Mouse (Mus musculus): ENCODE measurements at regions not wholly inside any gene's neighbourhood (a gene's known extent, or its start where the extent isn't known, plus 50 kb on each side); places are given as distances from the start of the nearest gene placed in this dataset.

DNA sequence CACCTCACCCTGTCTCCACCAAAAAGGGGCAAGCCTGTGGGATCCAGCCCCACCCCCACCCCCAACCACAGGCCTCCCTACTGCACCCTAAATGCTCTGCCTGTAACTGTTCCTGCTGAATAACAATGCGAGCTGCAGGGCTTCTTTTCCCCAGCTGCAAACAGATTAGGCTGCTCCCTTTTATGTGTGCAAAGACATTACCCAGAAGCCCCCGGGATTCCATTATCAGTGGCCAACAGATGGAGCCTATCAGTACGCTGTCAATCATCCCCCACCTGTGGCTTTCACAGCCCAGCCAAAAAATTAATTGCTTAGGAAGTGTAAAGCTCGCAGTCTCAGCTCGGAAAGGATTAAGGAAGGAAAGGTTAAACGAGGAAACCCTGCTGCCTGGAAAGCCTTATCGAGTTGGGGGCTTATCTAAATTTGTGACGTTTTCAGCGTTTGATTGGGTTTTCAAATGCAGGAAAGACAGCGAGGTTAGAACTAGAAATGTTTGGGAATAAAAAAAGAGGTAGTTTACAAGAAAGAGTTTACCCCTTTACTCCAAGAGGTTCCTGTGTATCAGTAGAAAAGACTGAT is 263.2 kb upstream of the Myo3a start:
- TF ChIP-seq POLR2AphosphoS2 (IDR thresholded peaks at IDR 0.05; ENCODE audit: insufficient read length, low read depth) (no peak), USF1 (IDR thresholded peaks at IDR 0.05; ENCODE audit: low read depth) (no peak), CEBPB (IDR thresholded peaks at IDR 0.05; ENCODE audit: insufficient read depth, poor library complexity, severe bottlenecking) (no peak), E2F4 (IDR thresholded peaks at IDR 0.05; ENCODE audit: insufficient read depth) (no peak)
- H3K4me3 ChIP-seq, result no peak overlapping the region
- no peak overlapping the region for H3K4me2 ChIP-seq (ENCODE audit: low read depth)
- no peaks in the 10 kb centered on the region for H3K79me2 ChIP-seq (ENCODE audit: control insufficient read depth, insufficient read depth)
- H3K36me3 ChIP-seq (ENCODE audit: control insufficient read depth, insufficient read depth), result no peaks in the 10 kb centered on the region
- no peaks in the 10 kb centered on the region for H3K27me3 ChIP-seq (ENCODE audit: control insufficient read depth, insufficient read depth, insufficient read length)
- no peak overlapping the region for H3ac ChIP-seq (ENCODE audit: control insufficient read depth, insufficient read length)

DNA sequence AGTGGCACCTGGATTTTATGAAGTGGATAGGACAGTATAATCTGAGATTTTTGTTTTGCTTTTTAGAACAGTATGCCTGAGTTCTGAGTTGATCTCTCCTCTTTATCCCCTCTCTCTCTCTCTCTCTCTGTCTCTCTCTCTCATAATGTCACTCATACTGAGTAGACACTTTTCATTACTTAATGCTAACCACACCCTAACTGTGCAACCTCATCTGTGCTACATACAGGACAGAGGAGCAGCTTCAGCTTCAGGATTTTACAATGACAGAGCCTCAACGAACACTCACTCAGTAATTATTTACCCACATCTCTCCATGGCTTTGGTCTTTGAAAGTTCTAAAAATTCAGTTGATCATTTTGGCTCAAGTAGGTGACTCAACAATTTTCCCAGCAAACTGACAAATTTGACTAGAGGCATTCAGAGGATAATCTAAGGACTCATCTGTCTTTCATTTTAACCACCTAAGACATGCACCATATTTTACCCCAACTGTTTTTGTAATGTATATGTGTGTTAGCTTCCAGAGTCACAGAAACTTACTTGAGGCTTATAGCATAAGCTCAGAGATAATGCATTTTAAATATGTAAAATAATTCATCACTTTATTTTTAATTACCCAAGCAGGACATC is 256.4 kb upstream of the Myo3a start:
- no peak overlapping the region for H3K4me3 ChIP-seq
- TF ChIP-seq TCF12 (IDR thresholded peaks at IDR 0.05; ENCODE audit: insufficient read depth, poor library complexity, severe bottlenecking), result no peak
- TF ChIP-seq MAX (IDR thresholded peaks at IDR 0.05; ENCODE audit: low read depth), result no peak
- no peak for TF ChIP-seq POLR2AphosphoS2 (IDR thresholded peaks at IDR 0.05; ENCODE audit: insufficient read length, low read depth)
- TF ChIP-seq POLR2A (IDR thresholded peaks at IDR 0.05; ENCODE audit: insufficient read length, low read depth), result no peak
- no peak for TF ChIP-seq MYOG (IDR thresholded peaks at IDR 0.05; ENCODE audit: control insufficient read depth in 1 of 3, insufficient read depth in 1 of 3, insufficient read length in 2 of 3, low read depth in 2 of 3)
- TF ChIP-seq USF1 (IDR thresholded peaks at IDR 0.05; ENCODE audit: low read depth), result no peak
- TF ChIP-seq CEBPB (IDR thresholded peaks at IDR 0.05; ENCODE audit: insufficient read depth, poor library complexity, severe bottlenecking), result no peak
- no peaks in the 10 kb centered on the region for H3K79me2 ChIP-seq (ENCODE audit: control insufficient read depth, insufficient read depth)
- H3ac ChIP-seq (ENCODE audit: control insufficient read depth, insufficient read length), result no peak overlapping the region
- no peak overlapping the region for H3K4me2 ChIP-seq (ENCODE audit: low read depth)
- no peaks in the 10 kb centered on the region for H3K36me3 ChIP-seq (ENCODE audit: control insufficient read depth, insufficient read depth)
- no peaks in the 10 kb centered on the region for H3K27me3 ChIP-seq (ENCODE audit: control insufficient read depth, insufficient read depth, insufficient read length)

DNA sequence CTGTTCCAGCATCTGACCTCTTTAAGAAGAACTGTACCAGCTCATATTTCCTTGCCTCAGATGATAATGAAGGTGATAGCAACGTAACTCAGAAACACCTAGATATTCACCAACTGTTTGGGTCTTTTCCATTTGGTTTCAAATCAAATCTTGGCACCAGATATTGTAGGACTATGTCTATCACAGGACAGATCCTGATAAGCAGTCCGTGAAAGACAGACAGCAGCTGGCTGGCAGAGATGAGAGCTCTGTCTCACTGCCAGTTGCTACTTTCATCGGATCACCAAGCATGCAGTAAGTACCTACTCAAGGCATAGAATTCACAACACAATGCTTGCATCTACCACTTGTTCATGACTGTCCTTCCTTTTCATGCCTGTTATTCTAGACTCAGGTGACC is 252.7 kb upstream of the Myo3a start:
- Histone ChIP-seq H3K4me2 (ENCODE audit: low read depth) (no peak overlapping the region), H3K4me3 (no peak overlapping the region), H3K36me3 (ENCODE audit: control insufficient read depth, insufficient read depth) (no peaks in the 10 kb centered on the region), H3ac (ENCODE audit: control insufficient read depth, insufficient read length) (no peak overlapping the region), H3K27me3 (ENCODE audit: control insufficient read depth, insufficient read depth, insufficient read length) (no peaks in the 10 kb centered on the region), H3K79me2 (ENCODE audit: control insufficient read depth, insufficient read depth) (no peaks in the 10 kb centered on the region)
- TF ChIP-seq MYOD1 (IDR thresholded peaks at IDR 0.05; ENCODE audit: control insufficient read depth in 1 of 3, insufficient read length in 2 of 3, low read depth in 2 of 3), result peak in 2 of 3 experiments; percentile 26 to 51
- no peak for TF ChIP-seq REST (IDR thresholded peaks at IDR 0.05; ENCODE audit: insufficient read depth, insufficient read length)

DNA sequence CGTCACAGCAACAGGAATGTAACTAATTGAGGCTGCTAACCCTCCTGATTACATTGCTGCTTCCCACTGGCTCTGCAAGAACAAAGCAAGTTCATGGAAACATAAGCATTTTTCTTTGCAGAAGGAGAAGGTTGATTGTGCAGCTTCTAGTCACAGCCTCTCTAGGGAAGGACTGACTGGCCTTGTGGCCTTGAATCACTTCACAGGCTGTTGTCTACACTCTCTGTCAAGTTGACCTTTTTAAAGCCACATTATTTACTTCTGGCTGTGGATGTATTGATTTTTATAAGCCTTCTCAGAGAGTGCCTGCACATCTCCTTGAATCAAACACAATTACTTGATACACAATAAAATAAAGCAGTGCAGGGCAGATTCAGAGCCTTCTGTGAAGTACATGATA is 251.8 kb upstream of the Myo3a start:
- no peaks in the 10 kb centered on the region for H3K36me3 ChIP-seq (ENCODE audit: control insufficient read depth, insufficient read depth)
- no peaks in the 10 kb centered on the region for H3K79me2 ChIP-seq (ENCODE audit: control insufficient read depth, insufficient read depth)
- no peaks in the 10 kb centered on the region for H3K27me3 ChIP-seq (ENCODE audit: control insufficient read depth, insufficient read depth, insufficient read length)
- TF ChIP-seq POLR2AphosphoS2 (IDR thresholded peaks at IDR 0.05; ENCODE audit: insufficient read length, low read depth), result no peak
- no peak for TF ChIP-seq USF1 (IDR thresholded peaks at IDR 0.05; ENCODE audit: low read depth)
- no peak for TF ChIP-seq POLR2A (IDR thresholded peaks at IDR 0.05; ENCODE audit: insufficient read length, low read depth)
- no peak for TF ChIP-seq REST (IDR thresholded peaks at IDR 0.05; ENCODE audit: insufficient read depth, insufficient read length)
- no peak for TF ChIP-seq TCF3 (IDR thresholded peaks at IDR 0.05; ENCODE audit: insufficient read length, low read depth)
- TF ChIP-seq SRF (IDR thresholded peaks at IDR 0.05; ENCODE audit: control insufficient read depth, insufficient read length, low read depth), result no peak
- TF ChIP-seq MAX (IDR thresholded peaks at IDR 0.05; ENCODE audit: low read depth), result no peak
- no peak for TF ChIP-seq CEBPB (IDR thresholded peaks at IDR 0.05; ENCODE audit: insufficient read depth, poor library complexity, severe bottlenecking)
- H3ac ChIP-seq (ENCODE audit: control insufficient read depth, insufficient read length), result no peak overlapping the region
- H3K4me2 ChIP-seq (ENCODE audit: low read depth), result no peak overlapping the region
- no peak overlapping the region for H3K4me3 ChIP-seq

DNA sequence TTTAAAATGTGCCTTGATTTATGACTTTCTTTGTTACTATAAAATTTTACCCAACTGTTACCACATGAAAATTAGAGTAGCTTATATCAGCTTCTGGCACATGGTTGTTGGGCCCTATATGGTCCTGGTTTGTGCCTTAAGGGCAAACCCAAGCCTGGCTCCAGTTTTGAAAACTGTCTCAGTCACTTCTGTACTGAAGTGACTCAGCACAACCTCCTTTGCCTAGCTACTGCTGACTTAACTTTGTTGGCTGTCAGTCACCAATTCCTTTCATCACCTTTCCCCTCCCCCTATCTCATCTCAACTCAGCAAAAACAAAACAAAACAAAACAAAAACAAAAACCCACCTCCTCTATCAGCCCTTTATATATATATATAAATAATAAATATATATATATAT is 251.0 kb upstream of the Myo3a start:
- Histone ChIP-seq H3ac (ENCODE audit: control insufficient read depth, insufficient read length) (no peak overlapping the region), H3K4me2 (ENCODE audit: low read depth) (no peak overlapping the region), H3K4me3 (no peak overlapping the region), H3K27me3 (ENCODE audit: control insufficient read depth, insufficient read depth, insufficient read length) (no peaks in the 10 kb centered on the region), H3K79me2 (ENCODE audit: control insufficient read depth, insufficient read depth) (no peaks in the 10 kb centered on the region), H3K36me3 (ENCODE audit: control insufficient read depth, insufficient read depth) (no peaks in the 10 kb centered on the region)
- TF ChIP-seq SRF (IDR thresholded peaks at IDR 0.05; ENCODE audit: control insufficient read depth, insufficient read length, low read depth) (no peak), MYOG (IDR thresholded peaks at IDR 0.05; ENCODE audit: control insufficient read depth in 1 of 3, insufficient read depth in 1 of 3, insufficient read length in 2 of 3, low read depth in 2 of 3) (no peak), TCF12 (IDR thresholded peaks at IDR 0.05; ENCODE audit: insufficient read depth, poor library complexity, severe bottlenecking) (no peak), POLR2AphosphoS2 (IDR thresholded peaks at IDR 0.05; ENCODE audit: insufficient read length, low read depth) (no peak), REST (IDR thresholded peaks at IDR 0.05; ENCODE audit: insufficient read depth, insufficient read length) (no peak), USF1 (IDR thresholded peaks at IDR 0.05; ENCODE audit: low read depth) (no peak), POLR2A (IDR thresholded peaks at IDR 0.05; ENCODE audit: insufficient read length, low read depth) (no peak), CEBPB (IDR thresholded peaks at IDR 0.05; ENCODE audit: insufficient read depth, poor library complexity, severe bottlenecking) (no peak), MYOD1 (IDR thresholded peaks at IDR 0.05; ENCODE audit: control insufficient read depth in 1 of 3, insufficient read length in 2 of 3, low read depth in 2 of 3) (no peak), E2F4 (IDR thresholded peaks at IDR 0.05; ENCODE audit: insufficient read depth) (no peak), TCF3 (IDR thresholded peaks at IDR 0.05; ENCODE audit: insufficient read length, low read depth) (no peak), MAX (IDR thresholded peaks at IDR 0.05; ENCODE audit: low read depth) (no peak)

All from myocyte (in vitro differentiated cells).